Mouse (Mus musculus): Measurements from ENCODE around the gene Slc4a5.
A peak's percentile ranks its signal among the peaks of the same experiment; 100 is the strongest.
"Not testable (repeated sequence)": the region's sequence is repeated elsewhere in the genome, so short reads cannot be mapped to it uniquely, and the experiment has no call there.

The Slc4a5 gene

DNA sequence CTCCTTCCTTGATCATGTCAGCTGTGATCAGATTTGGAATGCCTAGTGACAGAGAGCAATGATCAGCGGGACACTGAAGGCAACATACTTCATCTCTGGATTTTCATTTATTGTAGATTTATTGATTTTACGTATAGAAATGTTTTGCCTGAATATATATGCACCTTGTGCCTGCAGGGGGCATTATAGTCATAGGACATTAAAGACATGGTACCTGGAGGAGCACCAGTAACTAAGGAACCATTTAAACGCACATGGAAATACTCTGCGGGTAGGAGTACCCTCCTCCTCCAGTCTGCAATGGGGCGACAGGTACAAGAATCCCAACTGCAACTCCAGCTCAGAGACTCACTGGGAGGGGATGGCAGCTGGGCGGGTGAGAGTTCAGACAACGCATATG, 89.4 kb downstream of the Slc4a5 start:
- no peak for DNase-seq (ENCODE audit: low read depth, low spot score)

DNA sequence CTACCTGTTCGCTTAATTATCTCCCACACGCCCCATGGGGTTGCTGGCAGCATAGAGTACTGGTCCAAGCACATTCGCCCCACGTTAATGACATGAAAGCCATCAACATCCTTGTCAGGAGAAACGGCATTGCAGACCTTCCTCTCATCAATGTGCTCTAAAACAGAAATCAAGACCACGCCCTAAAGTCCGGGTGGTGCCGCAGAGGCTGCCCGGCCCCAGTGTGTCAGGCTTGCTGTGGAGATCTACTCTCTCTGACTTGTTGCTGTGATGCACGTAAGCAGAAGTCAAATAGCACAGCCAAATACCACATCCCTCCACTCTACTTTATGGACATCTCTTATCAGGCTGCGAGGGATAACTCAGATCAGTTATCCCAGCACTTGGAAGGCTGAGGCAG, 91.6 kb downstream of the Slc4a5 start:
- DNase-seq (ENCODE audit: low read depth, low spot score), result no peak

DNA sequence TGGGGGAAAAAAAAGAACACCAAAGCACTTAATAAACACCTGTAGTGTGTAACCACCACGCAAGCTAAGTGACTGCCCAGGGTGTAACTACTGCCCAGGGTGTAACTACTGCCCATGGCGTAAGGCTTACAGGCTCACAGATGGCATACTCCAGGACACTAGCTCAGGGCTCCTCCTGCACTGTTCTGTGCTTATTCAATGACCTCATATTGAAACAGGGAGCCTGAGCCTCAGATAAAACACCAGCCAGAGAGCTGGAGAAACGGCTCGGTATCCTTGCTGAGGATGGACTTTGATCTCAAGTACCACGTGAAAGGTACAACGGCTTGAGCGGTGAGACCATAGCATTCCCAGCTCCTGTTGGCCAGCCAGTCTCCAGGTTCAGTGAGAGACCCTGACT, 92.4 kb downstream of the Slc4a5 start:
- no peak for DNase-seq (ENCODE audit: low read depth, low spot score)

- DNase-seq (ENCODE audit: low read depth, low spot score), result no peak
Measured at GRCm38 (mm10) chr6:83312514-83312913, 92.9 kb downstream of the Slc4a5 start.

DNA sequence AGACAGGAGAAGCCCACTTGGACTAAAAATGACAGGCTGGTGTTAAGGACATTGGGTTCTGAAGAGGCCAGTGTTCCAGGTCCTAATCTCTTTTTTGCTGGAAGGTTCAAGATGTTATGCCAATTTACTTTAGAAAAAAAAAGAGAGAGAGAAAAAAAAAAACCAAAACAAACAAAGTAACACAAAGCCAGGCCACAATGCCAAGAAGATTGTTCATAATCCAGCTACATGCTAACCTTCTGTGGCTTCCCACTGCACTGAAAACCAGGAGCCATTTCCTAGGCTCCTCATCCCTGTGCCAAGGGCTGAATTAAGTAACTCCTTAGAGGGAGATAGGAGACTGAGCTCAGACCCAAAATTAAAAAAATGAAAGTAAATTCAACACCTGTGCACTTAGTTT, 95.7 kb downstream of the Slc4a5 start:
- no peak for DNase-seq (ENCODE audit: low read depth, low spot score)

DNA sequence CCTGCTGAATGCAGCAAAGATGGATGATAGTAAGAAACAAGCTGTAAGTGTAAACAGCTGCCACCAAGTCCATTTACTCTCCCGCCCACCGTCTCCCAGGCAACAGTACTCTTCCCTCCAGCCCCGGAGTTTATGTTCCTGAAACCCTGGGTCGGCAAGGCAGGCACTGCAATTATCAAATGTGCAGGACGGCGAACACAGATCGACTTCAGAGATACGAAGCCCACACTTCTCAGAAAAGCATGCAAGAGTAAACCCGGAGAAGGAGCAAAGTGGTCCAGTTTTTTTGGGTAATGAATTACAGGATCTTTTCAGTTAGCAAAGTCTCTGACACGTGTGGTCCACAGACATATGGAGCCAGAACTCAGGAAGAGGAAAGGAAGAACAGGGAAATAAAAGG, 96.4 kb downstream of the Slc4a5 start:
- no peak for DNase-seq (ENCODE audit: low read depth, low spot score)

- peak; percentile 70 for DNase-seq (ENCODE audit: low read depth, low spot score)
Measured at GRCm38 (mm10) chr6:83317108-83317741, 97.6 kb downstream of the Slc4a5 start.

DNA sequence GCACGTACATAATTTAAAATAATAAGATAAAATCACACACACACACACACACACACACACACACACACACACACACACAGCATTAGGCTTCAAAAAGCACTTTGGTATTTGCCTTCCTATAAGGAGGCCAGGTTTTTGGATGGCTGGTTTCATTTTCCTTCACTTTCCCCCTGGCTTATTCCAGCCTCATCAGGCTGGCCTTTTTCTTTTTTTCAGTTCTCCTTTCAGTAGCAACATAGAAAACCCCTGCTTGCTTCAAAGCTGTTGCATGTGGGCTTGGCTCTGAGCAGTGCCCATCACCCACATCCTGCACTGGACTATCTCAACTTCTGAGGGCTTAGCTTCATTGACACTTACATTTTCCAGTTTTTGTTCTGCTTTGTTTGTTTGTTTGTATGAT, 102.3 kb downstream of the Slc4a5 start:
- DNase-seq (ENCODE audit: low read depth, low spot score), result no peak

DNA sequence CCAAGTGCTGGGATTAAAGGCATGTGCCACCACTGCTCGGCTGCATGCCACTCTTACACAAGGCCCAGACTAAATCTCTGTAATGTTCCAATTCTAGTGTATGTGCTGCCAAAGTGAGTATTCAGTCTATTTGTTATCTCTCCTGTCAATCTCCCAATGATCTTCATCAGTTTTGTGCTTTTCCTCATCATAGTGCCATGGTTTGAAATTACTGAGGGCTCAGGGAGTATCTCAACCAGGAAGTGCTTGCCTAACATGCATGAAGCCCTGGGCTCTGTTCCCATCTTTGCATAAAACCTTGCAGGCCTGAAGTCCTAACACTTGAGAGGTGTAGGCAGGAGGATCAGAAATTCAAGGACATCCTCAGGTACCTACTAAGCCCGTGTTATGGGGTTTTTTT, 103.2 kb downstream of the Slc4a5 start:
- DNase-seq (ENCODE audit: low read depth, low spot score), result no peak

DNA sequence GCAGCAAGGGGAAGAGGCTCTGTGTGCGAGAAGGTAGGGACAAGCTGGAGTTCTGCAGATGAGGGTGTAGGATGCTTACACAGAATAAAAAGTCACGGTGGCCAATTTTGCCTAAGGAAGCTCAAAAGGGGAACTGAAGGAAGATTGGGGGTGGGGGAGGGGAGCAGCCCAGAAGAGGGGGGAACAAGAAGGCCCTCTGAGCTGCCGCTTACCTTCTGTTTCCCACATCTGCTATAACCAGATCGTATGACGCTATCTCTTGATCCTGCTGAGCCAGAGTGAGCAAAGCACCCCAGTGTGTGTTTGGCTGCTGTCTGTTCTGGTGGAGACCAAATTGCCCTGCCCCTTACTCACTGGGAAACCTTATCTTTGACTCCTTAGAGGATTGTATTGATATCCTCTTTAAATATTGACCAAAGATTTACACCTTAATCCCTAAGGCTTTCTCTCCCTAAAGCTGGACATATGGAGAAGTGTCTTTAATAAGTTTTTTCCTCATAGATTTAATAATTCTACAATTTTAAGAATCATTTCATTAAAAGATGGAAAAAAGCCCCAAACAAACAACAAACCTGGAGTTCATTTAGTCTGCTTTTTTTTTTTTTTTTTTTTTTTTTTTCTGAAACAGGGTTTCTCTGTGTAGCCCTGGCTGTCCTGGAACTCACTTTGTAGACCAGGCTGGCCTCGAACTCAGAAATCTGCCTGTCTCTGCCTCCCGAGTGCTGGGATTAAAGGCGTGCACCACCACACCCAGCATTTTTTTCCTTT, 104.2 kb downstream of the Slc4a5 start:
- DNase-seq (ENCODE audit: low read depth, low spot score), result no peak

- peak; percentile 79 for DNase-seq (ENCODE audit: low read depth, low spot score)
Measured at GRCm38 (mm10) chr6:83325525-83326393, 106.1 kb downstream of the Slc4a5 start, which contains the start of the genes Mthfd2 and Mob1a. Gene Mthfd2 (minus strand): TSS chr6:83325908. Gene Mob1a (plus strand): TSS chr6:83326016.

DNA sequence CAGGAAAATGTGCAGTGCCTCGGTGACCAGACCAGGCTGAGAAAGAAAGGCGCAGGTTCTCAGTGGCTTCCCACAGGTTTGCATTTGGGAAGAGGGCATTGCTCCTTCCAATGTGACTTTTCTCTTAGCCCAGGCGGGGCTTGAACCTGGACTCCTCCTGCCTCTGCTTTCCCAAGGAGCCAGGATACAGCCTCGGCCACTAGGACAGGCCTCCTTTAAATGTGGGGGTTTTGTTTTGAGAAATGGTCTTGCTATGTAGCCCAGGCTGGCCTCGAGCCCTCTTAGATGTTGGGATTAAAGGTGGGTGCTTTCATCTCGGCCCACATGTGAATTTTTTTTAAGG, 106.7 kb downstream of the Slc4a5 start:
- no peak for DNase-seq (ENCODE audit: low read depth, low spot score)

- DNase-seq (ENCODE audit: low read depth, low spot score), result no peak
Measured at GRCm38 (mm10) chr6:83326761-83327160, 107.1 kb downstream of the Slc4a5 start.

DNA sequence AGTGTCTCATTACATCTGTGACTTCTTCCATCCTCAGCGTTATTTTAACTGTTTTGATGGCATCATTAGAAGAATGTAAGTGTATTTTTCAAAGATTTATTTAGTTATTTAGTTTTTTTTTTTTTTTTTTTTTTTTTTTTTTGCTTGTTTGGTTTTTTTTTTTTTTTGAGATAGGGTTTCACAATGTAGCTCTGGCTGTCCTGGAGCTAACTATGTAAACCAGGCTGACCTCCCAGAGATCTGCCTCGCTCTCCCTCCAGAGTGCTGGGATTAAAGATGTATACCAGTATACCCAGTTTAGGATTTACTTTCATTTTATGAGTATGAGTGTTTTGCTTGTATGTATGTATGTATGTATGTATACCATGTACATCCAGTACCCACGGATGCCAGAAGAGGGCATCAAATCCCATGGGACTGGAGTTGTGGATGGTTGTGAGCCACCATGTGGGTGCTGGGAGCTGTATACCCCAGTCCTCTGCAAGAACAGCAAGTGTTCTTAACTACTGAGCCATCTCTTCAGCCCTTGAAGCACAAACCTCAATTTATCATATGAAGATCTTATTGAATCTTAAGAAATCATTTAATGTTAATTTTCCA, 108.1 kb downstream of the Slc4a5 start:
- no peak for DNase-seq (ENCODE audit: low read depth, low spot score)

GRCm38 (mm10) chr6:83341387-83341786, 121.8 kb downstream of the Slc4a5 start:
- no peak for DNase-seq (ENCODE audit: low read depth, low spot score)

DNA sequence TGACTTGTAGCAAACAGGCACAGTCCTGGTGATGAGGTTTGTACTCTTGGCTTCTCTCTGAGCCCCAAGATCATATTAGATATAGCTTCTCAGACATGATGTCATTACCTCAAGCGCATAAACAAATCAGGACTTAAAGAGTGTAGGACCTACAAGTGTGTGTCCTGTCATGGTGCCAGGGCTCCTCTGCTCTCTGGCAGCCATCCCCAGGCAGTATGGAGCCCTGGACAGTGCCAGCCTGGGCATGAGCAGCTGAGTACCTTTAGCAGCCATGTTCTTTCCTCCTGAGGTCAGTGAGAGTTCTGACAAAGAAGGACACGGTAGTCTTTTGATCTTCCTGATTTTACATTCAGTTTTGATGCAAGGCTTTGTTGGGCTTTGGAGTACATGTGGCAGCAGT, 123.3 kb downstream of the Slc4a5 start:
- no peak for DNase-seq (ENCODE audit: low read depth, low spot score)

DNA sequence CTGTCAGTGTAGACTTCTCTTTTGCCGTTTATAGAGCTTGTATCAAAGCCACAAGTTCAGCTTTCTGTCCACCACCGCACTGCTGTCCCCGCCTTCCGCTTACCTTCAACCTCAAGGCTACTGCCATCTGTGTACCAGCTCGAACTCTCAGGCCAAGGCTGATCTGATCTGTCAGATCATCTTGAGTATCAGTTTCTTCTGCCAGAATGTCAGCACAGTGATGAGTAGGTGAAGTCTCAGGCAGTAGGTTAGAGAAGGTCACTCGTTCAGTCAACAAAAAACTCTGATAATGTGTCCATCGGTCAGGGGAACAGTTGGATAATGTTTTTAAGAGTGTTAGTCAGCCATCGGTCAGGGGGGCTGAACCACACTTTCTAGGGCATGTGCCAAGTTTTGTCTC, 125.7 kb downstream of the Slc4a5 start:
- not testable (repeated sequence) for DNase-seq (ENCODE audit: low read depth, low spot score)

DNA sequence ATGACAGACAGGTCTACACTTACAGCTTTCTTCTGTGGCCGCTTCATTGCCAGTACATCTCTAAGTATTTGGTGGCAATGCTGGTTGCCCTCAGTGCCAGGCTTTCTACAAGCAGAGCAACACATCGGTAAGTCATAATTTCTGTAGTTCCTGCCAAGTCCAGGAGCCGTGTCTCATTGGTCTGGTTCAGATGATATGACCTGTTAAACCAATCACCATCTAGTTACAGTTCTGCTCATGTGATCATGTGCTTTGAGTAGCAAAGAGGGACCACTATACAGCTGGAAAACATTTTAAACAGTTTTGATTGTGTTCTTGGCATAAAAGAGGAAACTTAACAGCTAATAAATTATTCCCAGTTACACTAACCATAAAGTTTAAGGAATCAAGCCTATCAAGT, 128.3 kb downstream of the Slc4a5 start:
- no peak for DNase-seq (ENCODE audit: low read depth, low spot score)

- DNase-seq (ENCODE audit: low read depth, low spot score), result no peak
Measured at GRCm38 (mm10) chr6:83348873-83349272, 129.2 kb downstream of the Slc4a5 start, which contains the start of gene Bola3. Gene Bola3 (plus strand): TSS chr6:83349147.

- peak; percentile 61 for DNase-seq (ENCODE audit: low read depth, low spot score)
Measured at GRCm38 (mm10) chr6:83349274-83349958, 129.8 kb downstream of the Slc4a5 start.

DNA sequence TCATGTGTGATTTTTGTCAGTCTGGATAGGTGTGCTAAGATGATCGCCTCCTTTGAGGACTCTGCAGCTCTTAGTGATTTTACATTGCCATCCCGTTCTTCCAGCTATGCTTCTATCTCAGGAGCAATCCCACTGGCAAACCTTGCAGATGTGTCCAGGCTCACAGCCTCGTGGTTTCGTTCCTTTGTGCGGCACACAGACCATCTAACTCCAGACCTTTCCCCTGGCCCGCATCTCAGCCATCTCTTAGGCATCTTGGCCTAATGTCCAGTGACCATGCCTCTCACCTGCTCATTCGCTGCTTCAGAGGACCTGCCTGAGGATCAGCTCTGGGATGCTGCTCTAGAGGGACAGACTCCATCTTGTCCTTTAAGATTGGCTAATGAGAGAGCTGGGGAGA, 130.5 kb downstream of the Slc4a5 start:
- no peak for DNase-seq (ENCODE audit: low read depth, low spot score)
